ENCODE assay signal across 8 mouse cellular contexts in genomic region chr8:109704565-109705319, GRCm38 (mm10). TPM values are rescaled to one million over a fixed set of nuclear protein-coding genes. Genes with fewer than 3 reads are reported as not detected.
DNase-seq lines count a peak whose midpoint lies in the region; ATAC-seq and TF ChIP-seq lines count a peak whose summit lies in the region.

No protein-coding gene starts in this region.

- H3K4me3 ChIP-seq in cerebellum, adult 2 months (replicated peaks; ENCODE audit: insufficient read depth, low read depth, low read length): peak overlapping the region; percentile 93
- peak overlapping the region; percentile 49 to 73 (median 60) for H3K4me3 ChIP-seq in CH12.LX (replicated peaks in 1 of 3; ENCODE audit: low read depth in 2 of 3, low read length in 2 of 3, poor library complexity in 1 of 3)
- H3K4me3 ChIP-seq in forebrain, embryonic 12.5 days (replicated peaks): peak overlapping the region; percentile 87
- peak overlapping the region; percentile 97 for H3K4me3 ChIP-seq in limb, embryonic 15.5 days
- H3K4me3 ChIP-seq in midbrain, embryonic 13.5 days (replicated peaks): peak overlapping the region; percentile 94

- TF ChIP-seq POLR2A in cerebellum, adult 2 months (IDR thresholded peaks at IDR 0.05; ENCODE audit: borderline replicate concordance, insufficient read depth, low read length): no peak
- TF ChIP-seq POLR2A in CH12.LX (IDR thresholded peaks at IDR 0.05; ENCODE audit: low read depth, low read length): no peak

- H3K36me3 ChIP-seq in CH12.LX (replicated peaks in 1 of 2; ENCODE audit: control insufficient read depth in 1 of 2, insufficient read depth in 1 of 2, low read length in 1 of 2): peaks cover 0 to 18% of the 10 kb centered on the region in 2 experiments
- H3K36me3 ChIP-seq in forebrain, embryonic 12.5 days (replicated peaks): peaks cover 22% of the 10 kb centered on the region
- H3K36me3 ChIP-seq in limb, embryonic 15.5 days: peaks cover 15% of the 10 kb centered on the region
- H3K36me3 ChIP-seq in midbrain, embryonic 13.5 days: peaks cover 21% of the 10 kb centered on the region

- H3K4me1 ChIP-seq in cerebellum, adult 2 months (ENCODE audit: control insufficient read depth, insufficient read depth, low read length): no peaks in the 10 kb centered on the region; the same call in 1 of the 2 replicates
- peaks cover 0 to 20% of the 10 kb centered on the region in 2 experiments; a peak in 2 of 4 replicates for H3K4me1 ChIP-seq in CH12.LX (ENCODE audit: control insufficient read depth in 1 of 2, insufficient read depth in 2 of 2)
- H3K4me1 ChIP-seq in forebrain, embryonic 12.5 days: peaks cover 33% of the 10 kb centered on the region
- H3K4me1 ChIP-seq in limb, embryonic 15.5 days: peaks cover 20% of the 10 kb centered on the region
- H3K4me1 ChIP-seq in midbrain, embryonic 13.5 days (replicated peaks): peaks cover 35% of the 10 kb centered on the region

- TF ChIP-seq RAD21 in CH12.LX (IDR thresholded peaks at IDR 0.05; ENCODE audit: low read depth, low read length): no peak

- TF ChIP-seq EP300 in CH12.LX (IDR thresholded peaks at IDR 0.05; ENCODE audit: low read length): no peak

- intact Hi-C loops in left cerebral cortex, postnatal 36 days (cut with DNase I): loop anchor here (1.0 to 5.0 kb wide), 2 partner anchors 11 to 97 kb away; partner anchors contain the start of genes Dhodh and Ist1

- DNase-seq in cerebellum, adult 2 months: peak in 1 of 2 experiments; percentile 24
- no peak for DNase-seq in cerebellum, adult 11 months
- DNase-seq in CH12.LX (ENCODE audit: extremely low read depth): peak; percentile 20
- DNase-seq in adrenal gland, adult 8-10 months: no peak
- no peak for DNase-seq in left cerebral cortex, postnatal 36 days (ENCODE audit: low spot score in 2 of 2)

- no peak for TF ChIP-seq CTCF in cerebellum, adult 2 months (IDR thresholded peaks at IDR 0.05; ENCODE audit: borderline replicate concordance, insufficient read depth, low read depth, low read length)
- TF ChIP-seq CTCF in CH12.LX (conservative IDR thresholded peaks at IDR 0.05 in 1 of 2, IDR thresholded peaks at IDR 0.05 in 1 of 2; ENCODE audit: low read depth in 2 of 2, low read length in 2 of 2): no peak

- no peaks in the 10 kb centered on the region for H3K9me3 ChIP-seq in CH12.LX (replicated peaks; ENCODE audit: low read length)
- no peaks in the 10 kb centered on the region for H3K9me3 ChIP-seq in forebrain, embryonic 12.5 days
- H3K9me3 ChIP-seq in limb, embryonic 15.5 days: no peaks in the 10 kb centered on the region
- H3K9me3 ChIP-seq in midbrain, embryonic 13.5 days: no peaks in the 10 kb centered on the region

- H3K4me2 ChIP-seq in CH12.LX (ENCODE audit: insufficient read depth, low read depth, poor library complexity, severe bottlenecking): peak overlapping the region; percentile 80
- peak overlapping the region; percentile 73 for H3K4me2 ChIP-seq in forebrain, embryonic 12.5 days
- peak overlapping the region; percentile 85 for H3K4me2 ChIP-seq in limb, embryonic 15.5 days
- H3K4me2 ChIP-seq in midbrain, embryonic 13.5 days (replicated peaks): peak overlapping the region; percentile 79

- in situ Hi-C loops in CH12.LX (cut with MboI; ENCODE audit: low pct_ligation_motif_present, low pct_unique_long_range_greater_than_20kb, low sequenced_read_pairs): no loop called here

- dilution Hi-C loops in CH12.LX (cut with MboI; ENCODE audit: extremely low pct_ligation_motif_present, extremely low pct_unique_long_range_greater_than_20kb, low sequenced_read_pairs): no loop called here

- H3K27me3 ChIP-seq in cerebellum, adult 2 months (ENCODE audit: control insufficient read depth, insufficient read depth, low read length): no peaks in the 10 kb centered on the region
- peaks cover 21% of the 10 kb centered on the region for H3K27me3 ChIP-seq in CH12.LX (replicated peaks)
- H3K27me3 ChIP-seq in forebrain, embryonic 12.5 days: peaks cover 25% of the 10 kb centered on the region
- no peaks in the 10 kb centered on the region for H3K27me3 ChIP-seq in limb, embryonic 15.5 days
- H3K27me3 ChIP-seq in midbrain, embryonic 13.5 days: peaks cover 10% of the 10 kb centered on the region

- peak overlapping the region; percentile 53 for H3K27ac ChIP-seq in cerebellum, adult 2 months (ENCODE audit: insufficient read depth, low read length)
- H3K27ac ChIP-seq in CH12.LX (ENCODE audit: insufficient read depth, low read depth): no peak overlapping the region
- no peak overlapping the region for H3K27ac ChIP-seq in forebrain, embryonic 12.5 days
- peak overlapping the region; percentile 52; the same call in 1 of the 2 replicates for H3K27ac ChIP-seq in limb, embryonic 15.5 days
- H3K27ac ChIP-seq in midbrain, embryonic 13.5 days: peak overlapping the region; percentile 47

- ATAC-seq in forebrain, embryonic 12.5 days (ENCODE audit: low FRiP score): peak; percentile 24; the same call in 1 of the 2 replicates
- ATAC-seq in limb, embryonic 15.5 days (ENCODE audit: insufficient number of reproducible peaks, low FRiP score, low TSS enrichment, low read depth): peak; percentile 28; the same call in 1 of the 2 replicates
- no peak for ATAC-seq in midbrain, embryonic 13.5 days

- 14% methylated on average over 24 of the region's 24 CpGs for WGBS in cerebellum, adult 2 months
- 13% methylated on average over 24 of the region's 24 CpGs for WGBS in forebrain, embryonic 12.5 days
- 11% methylated on average over 24 of the region's 24 CpGs for WGBS in limb, embryonic 15.5 days
- WGBS in midbrain, embryonic 13.5 days: 13% methylated on average over 24 of the region's 24 CpGs

- no peaks in the 10 kb centered on the region for H3K79me2 ChIP-seq in CH12.LX (replicated peaks; ENCODE audit: control insufficient read depth, extremely low read depth, insufficient read depth, poor library complexity, severe bottlenecking)

- H3K9ac ChIP-seq in CH12.LX (ENCODE audit: insufficient read depth, low read depth): peak overlapping the region; percentile 11; the same call in 1 of the 2 replicates
- peak overlapping the region; percentile 55 for H3K9ac ChIP-seq in forebrain, embryonic 12.5 days
- peak overlapping the region; percentile 20; the same call in 1 of the 2 replicates for H3K9ac ChIP-seq in limb, embryonic 15.5 days
- peak overlapping the region; percentile 99 for H3K9ac ChIP-seq in midbrain, embryonic 13.5 days (replicated peaks)

TF ChIP-seq in CH12.LX, 34 proteins besides CTCF, POLR2A, EP300 and RAD21:
- TF ChIP-seq BHLHE40 (IDR thresholded peaks at IDR 0.05; ENCODE audit: low read depth, low read length) (no peak), ETS1 (conservative IDR thresholded peaks at IDR 0.05; ENCODE audit: low read depth, low read length) (no peak), MXI1 (IDR thresholded peaks at IDR 0.05; ENCODE audit: low read depth, low read length) (no peak), USF1 (IDR thresholded peaks at IDR 0.05; ENCODE audit: low read depth, low read length) (no peak), HCFC1 (IDR thresholded peaks at IDR 0.05; ENCODE audit: low read depth, low read length) (no peak), ELF1 (IDR thresholded peaks at IDR 0.05; ENCODE audit: low read depth, low read length) (no peak), MEF2A (IDR thresholded peaks at IDR 0.05; ENCODE audit: borderline replicate concordance, low read depth, low read length) (no peak), POLR2AphosphoS2 (IDR thresholded peaks at IDR 0.05; ENCODE audit: low read depth, low read length) (no peak), RCOR1 (conservative IDR thresholded peaks at IDR 0.05; ENCODE audit: low read depth, low read length) (no peak), KAT2A (IDR thresholded peaks at IDR 0.05; ENCODE audit: insufficient replicate concordance, low read length) (no peak), SIN3A (IDR thresholded peaks at IDR 0.05; ENCODE audit: low read length) (no peak)
TF ChIP-seq in CH12.LX: peak in this region for 0.

RNA-seq across cellular contexts. Expression of gene Zfp821, which starts 0.6 kb away (rescaled TPM):
- polyA plus RNA-seq in cerebellum, adult 2 months (2012; rRNA removed): 30.9 and 32.0 TPM in 2 replicates
- total RNA-seq in CH12.LX (2012; rRNA removed) (5.0 and 5.1 TPM in 2 replicates), CH12.LX (2014; rRNA removed) (3.4 and 4.1 TPM in 2 replicates)
- polyA plus RNA-seq in CH12.LX (2012; ENCODE audit: insufficient read length, low read depth): 4.1 and 5.2 TPM in 2 replicates
- 73.1 and 78.5 TPM in 2 replicates for polyA plus RNA-seq in forebrain, embryonic 12.5 days (2016; fragmentation: Nextera tagmentation; extraction: Ambion mirVana)
- polyA plus RNA-seq in limb, embryonic 15.5 days (2015; fragmentation: Nextera tagmentation; extraction: Ambion mirVana): 20.9 and 23.7 TPM in 2 replicates
- polyA plus RNA-seq in midbrain, embryonic 13.5 days (2015; fragmentation: Nextera tagmentation; extraction: Ambion mirVana): 80.2 and 85.4 TPM in 2 replicates
- 10 to 100 TPM in 3 of 4 experiments, 1 to 10 TPM in 1; 9.5 to 15.8 (median 12.4) TPM for total RNA-seq in adrenal gland, adult 8-10 months (2022)
- 10 to 100 TPM; 45.3 to 46.4 TPM for total RNA-seq in left cerebral cortex, postnatal 36 days (2021)

RNA-seq across cellular contexts. Expression of gene Ist1, which starts 11.7 kb away (rescaled TPM):
- polyA plus RNA-seq in cerebellum, adult 2 months (2012; rRNA removed): 88.2 and 90.7 TPM in 2 replicates
- total RNA-seq in CH12.LX (2012; rRNA removed): 38.2 and 38.9 TPM in 2 replicates
- 57.2 and 62.2 TPM in 2 replicates for total RNA-seq in CH12.LX (2014; rRNA removed)
- 49.5 and 53.1 TPM in 2 replicates for polyA plus RNA-seq in CH12.LX (2012; ENCODE audit: insufficient read length, low read depth)
- 180 and 185 TPM in 2 replicates for polyA plus RNA-seq in forebrain, embryonic 12.5 days (2016; fragmentation: Nextera tagmentation; extraction: Ambion mirVana)
- polyA plus RNA-seq in limb, embryonic 15.5 days (2015; fragmentation: Nextera tagmentation; extraction: Ambion mirVana): 145 and 153 TPM in 2 replicates
- 182 and 184 TPM in 2 replicates for polyA plus RNA-seq in midbrain, embryonic 13.5 days (2015; fragmentation: Nextera tagmentation; extraction: Ambion mirVana)
- 100 to 1,000 TPM in 1 of 4 experiments, 10 to 100 TPM in 3; 85.7 to 100 (median 97.0) TPM for total RNA-seq in adrenal gland, adult 8-10 months (2022)
- 10 to 100 TPM; 68.7 to 75.7 TPM for total RNA-seq in left cerebral cortex, postnatal 36 days (2021)

RNA-seq across cellular contexts. Expression of gene Atxn1l, which starts 32.8 kb away (rescaled TPM):
- 14.6 and 16.0 TPM in 2 replicates for polyA plus RNA-seq in cerebellum, adult 2 months (2012; rRNA removed)
- total RNA-seq in CH12.LX (2012; rRNA removed) (6.8 and 7.6 TPM in 2 replicates), CH12.LX (2014; rRNA removed) (4.1 and 4.6 TPM in 2 replicates)
- polyA plus RNA-seq in CH12.LX (2012; ENCODE audit: insufficient read length, low read depth): 15.2 and 18.5 TPM in 2 replicates
- polyA plus RNA-seq in forebrain, embryonic 12.5 days (2016; fragmentation: Nextera tagmentation; extraction: Ambion mirVana): 7.4 and 9.6 TPM in 2 replicates
- 6.4 and 7.6 TPM in 2 replicates for polyA plus RNA-seq in limb, embryonic 15.5 days (2015; fragmentation: Nextera tagmentation; extraction: Ambion mirVana)
- polyA plus RNA-seq in midbrain, embryonic 13.5 days (2015; fragmentation: Nextera tagmentation; extraction: Ambion mirVana): 3.7 and 4.4 TPM in 2 replicates
- 10 to 100 TPM; 42.1 to 57.0 (median 46.1) TPM for total RNA-seq in adrenal gland, adult 8-10 months (2022)
- total RNA-seq in left cerebral cortex, postnatal 36 days (2021): 10 to 100 TPM; 41.0 to 41.8 TPM

Comparison
In these comparisons a context has a peak if more than half of its experiments do, and no peak if none do; other contexts are left out.
1. H3K27ac ChIP-seq: peak in cerebellum, adult 2 months (single experiment), limb, embryonic 15.5 days (single experiment) and midbrain, embryonic 13.5 days (single experiment); none in CH12.LX (single experiment) and forebrain, embryonic 12.5 days (single experiment).
2. H3K9ac ChIP-seq: peak in every context shown above with its lines; median percentile 99 in midbrain, embryonic 13.5 days; 55 in forebrain, embryonic 12.5 days; 20 in limb, embryonic 15.5 days; 11 in CH12.LX.
3. Peak in every context shown above with its lines, with median percentiles within 50 percentile points of each other: H3K4me3 ChIP-seq and H3K4me2 ChIP-seq.